Mouse (Mus musculus): Measurements from ENCODE around the gene Spi1. TPM values are rescaled to one million over a fixed set of nuclear protein-coding genes. Genes with fewer than 3 reads are reported as not detected.

Spi1 gene
- polyA plus RNA-seq, 1 experiment from 2014 or later, result 2.4 TPM

Other genes with a start within 250 kb of the Spi1 start
- gene Mtch2, start 235.2 kb upstream of the Spi1 start, polyA plus RNA-seq (2015; fragmentation: Nextera tagmentation; extraction: Ambion mirVana), result 266 and 283 TPM in 2 replicates
- 68.5 and 70.6 TPM in 2 replicates for gene C1qtnf4, start 196.5 kb upstream of the Spi1 start, polyA plus RNA-seq (2015; fragmentation: Nextera tagmentation; extraction: Ambion mirVana)
- gene Kbtbd4, start 177.7 kb upstream of the Spi1 start, polyA plus RNA-seq (2015; fragmentation: Nextera tagmentation; extraction: Ambion mirVana), result 58.7 and 63.8 TPM in 2 replicates
- gene Ndufs3, start 177.6 kb upstream of the Spi1 start, polyA plus RNA-seq (2015; fragmentation: Nextera tagmentation; extraction: Ambion mirVana), result 213 and 219 TPM in 2 replicates
- 132 and 136 TPM in 2 replicates for gene Celf1, start 142.0 kb upstream of the Spi1 start, polyA plus RNA-seq (2015; fragmentation: Nextera tagmentation; extraction: Ambion mirVana)
- gene Rapsn, start 46.8 kb upstream of the Spi1 start, polyA plus RNA-seq (2015; fragmentation: Nextera tagmentation; extraction: Ambion mirVana), result 0.63 and 0.74 TPM in 2 replicates
- 230 and 231 TPM in 2 replicates for gene Psmc3, start 28.4 kb upstream of the Spi1 start, polyA plus RNA-seq (2015; fragmentation: Nextera tagmentation; extraction: Ambion mirVana)
- gene Slc39a13, start 12.0 kb upstream of the Spi1 start, polyA plus RNA-seq (2015; fragmentation: Nextera tagmentation; extraction: Ambion mirVana), result 23.7 and 27.8 TPM in 2 replicates
- gene Mybpc3, start 35.8 kb downstream of the Spi1 start, polyA plus RNA-seq (2015; fragmentation: Nextera tagmentation; extraction: Ambion mirVana), result 0.14 TPM in 1 of 2 replicates, not detected in the other
- 48.5 and 49.8 TPM in 2 replicates for gene Madd, start 101.4 kb downstream of the Spi1 start, polyA plus RNA-seq (2015; fragmentation: Nextera tagmentation; extraction: Ambion mirVana)
- gene Nr1h3, start 120.4 kb downstream of the Spi1 start, polyA plus RNA-seq (2015; fragmentation: Nextera tagmentation; extraction: Ambion mirVana), result 2.0 and 2.8 TPM in 2 replicates
- gene Acp2, start 120.5 kb downstream of the Spi1 start, polyA plus RNA-seq (2015; fragmentation: Nextera tagmentation; extraction: Ambion mirVana), result 36.1 and 36.9 TPM in 2 replicates
- gene Ddb2, start 154.6 kb downstream of the Spi1 start, polyA plus RNA-seq (2015; fragmentation: Nextera tagmentation; extraction: Ambion mirVana), result 12.7 and 14.5 TPM in 2 replicates
- gene Pacsin3, start 173.6 kb downstream of the Spi1 start, polyA plus RNA-seq (2015; fragmentation: Nextera tagmentation; extraction: Ambion mirVana), result 19.8 and 22.9 TPM in 2 replicates
- 78.0 and 79.0 TPM in 2 replicates for gene Arfgap2, start 182.6 kb downstream of the Spi1 start, polyA plus RNA-seq (2015; fragmentation: Nextera tagmentation; extraction: Ambion mirVana)

Data from forebrain, embryonic 15.5 days (tissue).